Mouse (Mus musculus): ENCODE results near the gene Thsd7b.

DNA sequence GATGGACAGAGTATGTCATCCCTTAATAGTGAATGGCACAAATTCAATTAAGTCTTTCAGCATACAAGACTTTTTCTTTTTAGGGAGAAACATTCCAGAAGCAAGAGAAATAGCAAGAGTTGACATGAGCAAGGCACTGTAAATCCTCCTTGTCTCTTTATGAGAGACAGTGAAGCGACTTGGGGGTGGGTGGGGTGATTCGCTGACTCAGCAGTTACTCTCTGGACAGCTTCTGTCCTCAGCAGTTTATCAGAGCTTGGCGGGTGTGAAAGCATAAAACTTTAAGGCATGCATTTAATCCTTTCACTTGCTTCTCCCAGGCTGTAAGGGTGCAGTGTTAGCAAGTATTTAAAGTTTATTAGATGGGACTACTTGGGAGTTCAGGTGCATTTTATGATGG lies 812.1 kb downstream of the Thsd7b start:
- TF ChIP-seq CTCF (IDR thresholded peaks at IDR 0.05; ENCODE audit: borderline replicate concordance, insufficient read depth, low read length) (no peak), POLR2A (IDR thresholded peaks at IDR 0.05; ENCODE audit: low read depth, low read length) (no peak)

Measured in embryonic fibroblast, embryonic 13.5 days (primary cell).